Mouse (Mus musculus): ENCODE measurements at regions not wholly inside any gene's neighbourhood (a gene's known extent, or its start where the extent isn't known, plus 50 kb on each side); places are given as distances from the start of the nearest gene placed in this dataset.

DNA sequence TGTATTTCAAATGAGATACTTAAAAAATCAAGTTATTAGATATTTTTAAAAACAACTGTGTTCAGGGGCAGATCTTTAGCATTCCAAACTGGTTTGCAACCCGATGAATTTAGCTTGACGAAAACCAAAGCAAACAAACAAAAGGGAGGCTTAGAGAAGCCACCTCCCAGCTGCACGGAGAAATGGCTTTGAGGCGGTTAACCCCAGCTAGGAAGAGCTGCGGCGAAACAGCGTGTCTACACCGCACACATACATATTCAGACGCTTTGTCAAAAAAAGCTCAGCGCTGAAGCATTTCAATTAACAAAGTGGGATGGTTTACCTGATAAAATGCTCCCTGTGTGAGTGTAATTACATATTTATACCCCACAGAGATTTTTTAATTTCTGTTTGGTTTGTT is 123.0 kb upstream of the Ap5m1 start:
- DNase-seq (ENCODE audit: low read depth, low spot score) = no peak

DNA sequence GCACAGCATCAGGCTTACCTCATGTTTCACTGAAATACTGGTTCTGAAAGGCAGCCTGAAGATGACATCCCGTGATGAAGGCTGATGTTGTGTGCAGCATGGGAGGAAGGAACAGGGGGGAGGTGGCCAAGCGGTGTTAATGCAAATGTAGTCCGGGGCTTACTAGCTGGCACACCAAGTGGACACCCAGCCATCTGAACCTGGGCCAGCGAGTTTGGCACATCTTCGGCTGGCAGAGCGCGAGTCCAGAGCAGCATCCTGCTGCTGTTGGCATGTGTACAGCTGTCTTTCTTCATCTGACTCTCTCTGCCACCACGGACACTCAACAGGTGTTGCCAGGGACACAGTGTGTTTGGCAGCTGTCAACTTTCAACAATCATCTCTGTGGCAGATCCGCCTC is 135.0 kb upstream of the Ap5m1 start:
- DNase-seq (ENCODE audit: low read depth, low spot score) = no peak

DNA sequence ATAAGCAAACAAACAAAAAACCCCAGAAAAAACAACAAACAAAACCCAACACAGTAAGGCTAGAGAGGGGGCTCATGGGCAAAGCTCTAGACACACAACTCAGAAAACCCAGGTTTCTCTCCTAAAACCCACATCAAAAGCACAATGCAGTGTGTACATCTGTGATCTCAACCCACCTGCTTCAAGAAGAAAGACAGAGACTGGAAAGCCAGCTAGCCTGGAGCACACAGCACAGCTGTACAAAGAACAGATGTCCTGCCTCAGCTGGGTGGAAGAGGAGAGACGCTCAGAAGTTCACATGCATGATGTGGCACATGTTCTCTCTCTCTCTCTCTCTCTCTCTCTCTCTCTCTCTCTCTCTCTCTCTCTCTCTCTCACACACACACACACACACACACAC is 140.0 kb upstream of the Ap5m1 start:
- no peak for DNase-seq (ENCODE audit: low read depth, low spot score)

DNA sequence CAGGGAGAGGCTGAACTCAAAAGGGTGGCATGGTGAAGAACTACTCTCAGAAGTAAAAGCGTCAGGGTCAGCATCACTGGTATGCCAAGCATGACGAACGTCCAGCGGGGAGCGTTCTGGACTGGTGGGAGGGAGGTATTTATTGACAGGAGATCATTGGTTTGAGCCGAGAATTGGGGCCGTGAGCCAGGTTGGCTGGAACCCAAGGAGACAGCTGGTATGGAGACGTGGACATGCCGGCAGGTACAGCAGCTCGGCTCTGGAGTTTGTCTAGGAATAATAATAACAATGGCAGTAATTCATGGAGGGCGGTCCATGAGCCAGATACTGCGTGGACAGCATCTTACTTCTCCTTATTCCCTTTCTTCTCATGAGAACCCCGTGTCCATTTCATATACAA is 156.5 kb upstream of the Ap5m1 start:
- DNase-seq (ENCODE audit: low read depth, low spot score) = no peak

DNA sequence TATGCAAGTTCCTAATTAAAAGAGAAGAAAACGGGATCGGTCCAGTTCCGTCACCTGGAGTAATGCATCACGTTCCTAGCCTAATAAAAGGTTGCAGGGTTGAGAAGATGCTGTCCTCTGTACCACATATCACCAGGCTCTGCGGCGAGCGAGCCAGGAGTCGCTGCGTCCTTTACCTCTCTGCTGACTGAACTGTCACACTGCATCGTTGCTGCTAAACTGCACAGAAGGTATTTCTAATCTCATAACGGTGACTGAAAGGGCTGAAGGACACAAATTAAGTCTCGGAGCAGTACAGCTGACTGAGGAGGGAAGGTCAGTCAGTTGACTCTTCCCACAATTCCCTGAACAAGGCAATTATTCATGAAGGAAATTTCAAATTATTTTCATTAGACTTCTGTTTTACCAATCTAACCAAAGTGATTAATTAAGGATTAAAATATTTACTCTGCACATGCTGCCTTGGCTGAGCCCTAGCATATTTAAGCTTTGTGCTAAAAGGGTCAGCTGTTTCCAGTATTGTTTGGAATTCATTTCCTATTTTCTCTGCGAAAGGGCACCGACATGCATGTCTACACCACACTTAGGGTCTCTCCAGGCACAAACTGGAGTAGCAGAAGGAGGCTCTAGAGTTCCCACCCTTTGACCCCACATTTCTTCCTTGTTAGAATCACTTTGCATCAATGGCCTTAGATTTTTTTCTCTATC is 157.8 kb upstream of the Ap5m1 start:
- no peak for DNase-seq (ENCODE audit: low read depth, low spot score)

DNA sequence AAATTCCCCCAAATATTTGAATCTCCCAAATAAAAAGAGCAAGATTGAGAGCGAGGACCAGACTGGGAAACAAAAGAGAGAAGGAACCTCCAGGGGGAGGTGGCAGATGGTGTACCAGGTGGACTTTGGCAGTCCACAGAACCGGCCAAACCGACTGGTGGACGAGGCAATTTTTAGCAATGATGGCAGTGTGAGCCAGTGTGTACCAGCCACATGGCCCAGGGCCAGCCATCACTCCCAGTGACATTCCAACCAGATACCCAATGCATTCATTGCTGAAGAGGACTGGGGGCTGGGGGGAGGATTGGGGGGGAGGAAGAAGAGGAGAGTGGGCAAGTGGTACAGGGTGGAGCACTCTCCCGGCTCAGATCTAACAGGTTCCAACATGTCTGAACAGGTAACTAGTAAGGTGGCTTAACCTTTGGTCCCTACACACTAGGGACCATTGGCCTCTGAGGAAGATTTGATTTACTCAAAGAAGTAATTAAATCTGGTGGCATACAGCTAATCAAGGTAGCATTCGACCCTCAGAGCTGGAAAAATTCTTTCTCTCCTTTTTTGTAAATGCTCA is 158.4 kb upstream of the Ap5m1 start:
- no peak for DNase-seq (ENCODE audit: low read depth, low spot score)

DNA sequence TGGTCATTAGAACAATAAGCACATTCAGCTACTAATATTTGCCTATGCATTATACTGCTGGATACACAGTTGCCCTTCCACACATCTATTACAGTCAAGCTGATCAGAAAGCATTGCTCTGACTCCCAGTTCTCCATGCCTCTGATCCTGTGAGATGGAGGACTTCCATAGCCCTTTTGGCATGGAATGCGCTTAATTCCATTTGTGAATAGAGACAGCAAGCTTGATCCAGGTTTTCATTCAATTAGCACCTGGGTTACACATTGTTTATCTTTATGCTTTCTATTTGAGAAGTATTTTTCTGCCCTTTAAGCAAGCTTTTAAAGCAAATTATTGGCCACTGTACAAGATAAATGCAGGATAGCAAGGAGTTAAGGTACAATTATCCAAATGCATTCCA is 158.9 kb upstream of the Ap5m1 start:
- no peak for DNase-seq (ENCODE audit: low read depth, low spot score)

DNA sequence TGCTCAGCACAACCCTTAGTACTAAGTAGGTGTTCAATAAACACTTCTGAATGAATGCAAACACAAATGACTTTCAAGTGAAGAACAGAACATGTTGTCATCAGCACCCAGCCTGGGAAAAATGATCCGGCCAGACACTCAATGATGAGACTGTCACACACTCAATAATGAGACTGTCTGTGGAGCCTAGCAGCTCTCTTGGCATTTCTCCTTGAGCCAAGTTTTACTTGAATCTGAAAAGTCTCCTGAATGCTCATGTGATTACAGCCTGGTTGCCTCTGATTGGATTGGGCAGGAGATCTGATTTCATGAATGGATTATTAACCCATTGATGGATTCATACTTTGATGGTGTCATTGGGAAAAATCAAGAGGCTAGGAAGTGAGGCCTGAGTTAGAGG is 161.3 kb upstream of the Ap5m1 start:
- DNase-seq (ENCODE audit: low read depth, low spot score) = no peak

DNA sequence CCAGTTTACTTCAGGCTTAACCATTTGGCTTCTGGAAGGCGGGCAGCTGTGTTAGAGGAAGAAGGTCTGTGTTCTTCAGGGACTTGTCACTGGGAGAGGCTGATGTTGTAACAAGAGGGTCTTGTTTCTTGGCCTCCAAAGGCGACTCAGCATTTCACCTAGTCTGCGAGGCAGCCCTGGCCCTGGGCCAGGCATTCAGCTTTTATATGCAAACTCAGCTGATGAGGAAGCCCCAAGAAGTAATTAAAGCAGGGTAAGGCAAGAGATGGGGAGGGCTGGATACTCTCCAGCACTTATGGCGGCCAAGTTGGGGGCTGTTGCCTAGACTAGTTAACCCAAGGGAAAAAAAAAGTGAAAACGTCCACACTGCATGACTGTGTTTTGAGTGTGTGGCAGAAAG is 162.4 kb upstream of the Ap5m1 start:
- DNase-seq (ENCODE audit: low read depth, low spot score) = no peak

DNA sequence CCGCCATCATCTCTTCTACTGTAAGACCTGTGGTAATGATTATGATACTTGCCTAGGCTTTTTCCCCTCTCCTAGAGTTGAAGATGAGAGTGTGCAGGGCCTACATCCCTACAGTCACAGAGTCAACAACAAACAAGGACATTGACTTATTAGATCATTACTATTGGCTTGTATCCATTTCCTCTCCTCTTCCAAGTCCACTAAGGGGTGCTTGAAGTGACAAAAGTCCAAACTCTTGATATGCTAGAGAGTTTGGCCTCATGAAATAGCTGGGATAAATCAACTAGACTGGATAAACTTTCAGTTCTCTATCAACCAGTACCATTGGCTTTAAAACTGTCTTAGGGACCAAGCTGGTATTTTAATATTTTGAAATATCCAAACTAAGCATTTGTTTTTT is 165.7 kb upstream of the Ap5m1 start:
- DNase-seq (ENCODE audit: low read depth, low spot score) = no peak

DNA sequence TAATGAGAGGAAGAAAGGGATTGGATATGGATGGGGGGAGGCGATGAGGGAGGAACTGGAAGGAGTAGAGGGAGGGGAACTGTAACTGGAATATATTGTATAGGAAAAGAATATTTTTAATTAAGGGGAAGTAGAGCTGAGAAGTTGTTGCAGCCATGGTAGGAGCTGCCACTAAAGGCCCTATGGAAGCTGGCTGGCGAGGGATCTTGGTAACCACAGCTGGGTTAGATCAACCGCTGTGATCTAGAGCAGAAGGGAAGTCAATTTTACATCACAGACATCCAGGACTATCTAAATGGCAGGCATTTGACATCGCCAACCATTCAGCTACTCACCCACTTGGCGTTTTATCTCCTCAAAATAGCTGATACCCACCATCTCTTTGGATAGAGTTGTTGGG is 168.8 kb upstream of the Ap5m1 start:
- no peak for DNase-seq (ENCODE audit: low read depth, low spot score)

DNA sequence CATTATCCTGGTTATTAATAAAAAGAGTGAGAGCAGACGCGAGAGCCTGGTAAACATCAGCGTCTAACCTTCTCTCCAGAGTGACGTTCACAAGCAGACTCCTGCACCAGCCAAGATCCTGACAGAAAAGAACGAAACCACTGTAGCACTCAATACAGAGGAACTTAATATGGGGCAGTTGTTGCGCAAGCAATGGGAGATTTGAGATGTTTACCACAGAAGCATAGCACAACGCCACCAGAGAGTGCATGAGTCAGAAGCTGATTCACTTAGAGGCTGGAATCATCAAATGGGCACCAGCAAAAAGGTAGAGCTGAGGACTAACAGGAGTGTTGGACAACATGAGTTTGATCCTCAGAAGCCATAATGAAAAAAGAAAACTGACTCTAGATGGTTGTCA is 169.7 kb upstream of the Ap5m1 start:
- no peak for DNase-seq (ENCODE audit: low read depth, low spot score)

DNA sequence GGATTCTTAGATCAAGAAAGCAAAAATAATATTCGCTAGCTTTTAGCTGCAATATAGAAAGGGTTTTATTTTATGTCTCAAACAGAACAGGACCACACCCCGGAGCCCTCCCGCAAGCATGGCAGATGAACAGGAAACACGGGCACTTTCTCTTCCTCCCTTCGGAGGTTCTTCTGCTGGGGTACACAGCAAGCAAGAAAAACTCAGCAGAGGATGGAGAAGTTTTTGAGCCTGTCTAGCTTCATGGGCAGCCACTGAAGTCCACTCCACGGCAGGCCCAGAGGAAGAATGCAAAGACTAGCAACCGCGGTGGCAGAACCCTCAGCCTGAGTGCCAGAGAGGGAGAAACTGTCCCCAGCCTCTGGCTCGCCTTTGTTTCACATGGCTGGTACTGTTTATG is 174.7 kb upstream of the Ap5m1 start:
- no peak for DNase-seq (ENCODE audit: low read depth, low spot score)

DNA sequence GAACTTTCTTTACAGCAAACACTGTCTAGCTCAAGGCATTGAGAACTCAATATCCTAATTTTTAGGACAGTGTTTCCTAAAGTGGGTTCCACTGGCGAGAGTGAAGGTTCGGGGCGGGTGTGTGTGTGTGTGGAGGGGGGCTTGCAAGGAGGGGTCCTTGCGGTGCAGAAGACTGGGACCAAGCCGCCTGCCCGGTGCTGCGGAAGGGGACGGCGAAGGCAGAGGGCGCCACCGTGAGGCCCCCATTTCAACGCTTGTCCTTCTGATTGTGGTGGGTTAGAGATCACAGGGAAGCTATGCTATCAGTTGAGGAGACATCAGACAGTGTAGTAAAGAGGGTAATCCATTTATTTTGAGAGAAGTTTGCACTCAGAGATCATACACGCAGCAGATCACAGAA is 176.9 kb upstream of the Ap5m1 start:
- DNase-seq (ENCODE audit: low read depth, low spot score) = no peak

DNA sequence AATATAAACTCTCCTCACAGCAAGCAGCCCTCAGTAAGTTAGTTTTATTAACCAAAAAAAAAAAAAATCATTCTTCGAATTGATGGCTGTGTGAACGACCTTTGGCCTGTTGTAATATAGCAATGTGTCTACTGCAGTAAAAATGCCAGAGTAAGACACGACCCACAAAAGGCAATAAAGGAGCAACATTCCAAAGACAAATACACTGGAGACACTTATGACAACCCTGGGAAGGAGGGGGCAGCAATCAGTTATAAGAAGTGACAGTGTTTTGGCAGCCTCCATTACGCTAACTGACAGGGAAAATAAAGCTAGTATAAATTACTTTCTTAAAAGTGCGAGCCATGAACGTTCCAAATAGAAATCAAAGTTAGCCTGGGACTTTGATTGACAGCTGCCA is 185.9 kb upstream of the Ap5m1 start:
- no peak for DNase-seq (ENCODE audit: low read depth, low spot score)

DNA sequence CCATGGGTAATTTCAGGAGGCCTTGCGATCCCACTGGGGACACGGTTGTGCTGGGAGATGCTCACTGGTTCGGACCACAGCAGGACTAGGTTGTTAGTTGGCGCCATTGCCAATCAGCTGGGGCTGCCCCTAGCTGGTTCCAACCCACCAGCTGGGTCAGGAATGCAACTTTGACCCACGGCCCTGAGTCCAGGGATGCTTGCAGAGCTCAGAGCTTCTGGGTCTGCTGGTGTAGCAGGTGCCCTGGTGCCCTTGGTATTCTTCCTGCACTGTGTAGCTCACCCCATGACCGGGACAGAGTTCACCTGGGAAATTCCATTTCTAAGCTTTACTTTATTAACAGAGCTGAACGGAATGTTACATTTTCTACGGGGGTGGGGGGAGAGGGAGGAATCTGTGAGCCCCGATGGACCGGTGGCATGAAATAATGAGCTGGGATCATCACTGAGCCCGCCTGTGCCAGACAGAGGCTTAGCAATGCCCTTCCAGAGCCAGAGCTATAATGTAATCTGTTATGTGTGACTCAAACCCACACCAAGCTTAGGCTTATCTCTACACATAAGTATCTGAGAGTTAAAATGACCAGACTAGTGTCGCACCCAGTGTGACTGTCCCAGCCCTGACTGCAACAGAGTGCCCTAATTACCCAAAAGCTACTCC is 187.8 kb upstream of the Ap5m1 start:
- peak; percentile 22 for DNase-seq (ENCODE audit: low read depth, low spot score)

DNA sequence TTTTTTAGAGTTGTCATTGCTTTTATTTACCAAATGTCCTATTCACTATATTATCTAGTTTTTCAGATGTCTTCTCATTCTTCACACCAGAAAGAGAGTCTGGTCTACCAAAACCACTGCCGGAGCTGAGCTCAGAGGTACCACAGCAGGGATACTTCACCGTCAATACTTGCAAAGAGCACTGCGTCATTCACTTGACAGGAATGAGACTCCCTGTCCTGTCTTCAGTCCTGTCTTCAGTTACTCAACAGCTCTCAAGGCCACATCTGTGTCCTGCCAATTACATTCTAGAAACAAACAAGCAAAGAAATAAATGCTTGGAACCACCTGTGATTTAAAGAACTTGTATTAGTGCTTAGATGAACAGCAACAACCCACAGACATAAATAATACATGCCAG is 194.6 kb upstream of the Ap5m1 start:
- no peak for DNase-seq (ENCODE audit: low read depth, low spot score)

DNA sequence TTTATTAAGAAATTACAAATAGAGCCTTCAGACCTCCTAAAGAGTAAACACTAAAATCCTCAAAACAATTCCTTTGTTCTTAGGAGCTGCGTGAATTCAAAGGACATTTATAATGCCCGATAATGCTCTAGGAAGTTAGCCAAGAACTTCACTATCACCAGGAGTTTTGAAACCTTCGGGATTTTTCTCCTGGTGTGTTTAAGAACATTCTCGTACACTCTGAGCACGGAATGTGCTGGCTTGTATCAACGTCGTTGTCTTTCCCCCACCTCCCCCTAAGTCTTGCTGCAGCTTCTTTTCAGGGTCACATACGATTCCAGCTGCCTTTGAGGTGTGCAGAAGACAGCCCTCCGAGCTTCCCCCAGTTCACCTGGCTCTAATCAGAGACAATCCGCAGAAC is 195.9 kb upstream of the Ap5m1 start:
- DNase-seq (ENCODE audit: low read depth, low spot score) = no peak

DNA sequence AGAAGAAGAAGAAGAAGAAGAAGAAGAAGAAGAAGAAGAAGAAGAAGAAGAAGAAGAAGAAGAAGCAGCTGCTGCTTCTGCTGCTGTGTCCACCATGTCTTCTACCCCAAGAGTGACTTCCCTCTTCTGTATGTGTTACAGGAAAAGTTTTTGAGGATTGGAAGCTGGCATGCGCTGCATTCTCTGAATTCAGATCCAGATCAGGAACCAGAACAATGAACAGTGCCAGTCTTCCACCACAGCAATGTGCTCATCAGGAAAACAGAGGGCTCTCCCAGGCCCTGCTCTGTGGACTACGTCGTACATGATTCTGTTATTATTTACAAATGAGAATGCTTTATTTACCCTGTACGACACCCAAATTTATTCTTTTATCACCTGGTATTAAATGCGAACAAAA is 181.8 kb upstream of the Otx2 start:
- DNase-seq (ENCODE audit: low read depth, low spot score) = no peak

DNA sequence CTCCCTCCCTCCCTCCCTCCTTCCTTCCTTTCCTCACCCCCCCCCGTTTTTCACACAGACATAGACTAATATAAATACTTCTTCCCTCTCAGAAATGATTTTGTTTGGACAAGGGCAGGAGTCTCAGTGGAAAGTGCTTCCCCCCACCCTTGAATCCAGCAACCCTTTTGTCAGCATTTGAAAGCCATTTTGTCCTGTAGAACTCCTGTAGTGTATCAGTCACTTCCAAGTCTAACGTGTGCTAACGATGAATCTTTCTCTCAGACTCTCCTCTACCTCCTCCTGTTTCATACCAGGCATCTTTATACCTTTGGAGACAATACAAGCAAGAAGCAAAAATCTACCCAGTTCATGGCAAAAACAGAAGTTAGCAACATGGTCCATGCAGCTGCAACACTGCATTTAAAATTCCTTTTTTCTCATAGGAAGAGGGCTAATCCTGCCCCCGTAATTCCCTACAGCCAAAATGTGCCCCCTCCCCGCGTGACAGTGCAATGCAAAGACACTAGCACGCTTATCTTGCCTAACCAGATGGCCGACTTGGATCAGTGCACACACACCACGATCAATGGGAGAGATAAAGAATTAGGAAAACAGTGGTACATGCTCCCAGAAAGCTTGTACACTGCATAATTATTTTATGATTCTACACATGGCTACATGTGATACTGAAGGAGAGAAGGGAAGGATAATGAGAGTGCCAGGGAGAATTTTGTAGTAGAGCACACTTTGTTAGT is 180.7 kb upstream of the Otx2 start:
- DNase-seq (ENCODE audit: low read depth, low spot score) = no peak

DNA sequence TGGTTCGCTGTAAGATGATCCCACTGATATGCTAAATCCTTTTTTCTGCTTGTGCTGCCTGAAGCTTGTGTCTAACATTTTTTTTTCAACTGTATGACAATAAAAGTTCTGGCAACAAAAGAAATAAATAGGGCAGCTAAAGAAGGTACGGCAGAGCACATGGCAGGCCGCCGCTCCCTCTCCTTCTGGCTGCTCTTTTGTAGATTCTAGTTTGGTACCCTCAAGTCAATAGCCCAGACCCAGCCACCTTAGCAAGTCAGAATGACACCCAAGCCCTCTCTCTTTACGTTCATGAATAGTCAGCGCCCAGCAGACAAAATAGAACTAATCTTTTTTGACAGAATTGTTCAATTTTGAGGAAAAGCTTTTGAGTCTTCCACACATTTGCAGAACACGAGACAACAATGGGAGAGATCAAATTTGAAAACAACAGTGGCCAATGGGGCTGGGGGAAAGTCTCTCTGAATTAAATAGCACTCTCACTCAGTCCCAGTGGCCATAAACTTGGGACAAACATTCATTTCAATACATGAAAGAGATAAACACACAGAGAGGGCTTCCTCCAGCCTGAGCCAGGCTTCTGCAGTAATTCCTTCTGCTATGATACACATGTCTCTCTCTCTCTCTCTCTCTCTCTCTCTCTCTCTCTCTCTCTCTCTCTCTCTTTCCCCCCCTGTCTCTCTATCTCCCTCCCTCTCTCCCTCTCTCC is 180.0 kb upstream of the Otx2 start:
- no peak for DNase-seq (ENCODE audit: low read depth, low spot score)

DNA sequence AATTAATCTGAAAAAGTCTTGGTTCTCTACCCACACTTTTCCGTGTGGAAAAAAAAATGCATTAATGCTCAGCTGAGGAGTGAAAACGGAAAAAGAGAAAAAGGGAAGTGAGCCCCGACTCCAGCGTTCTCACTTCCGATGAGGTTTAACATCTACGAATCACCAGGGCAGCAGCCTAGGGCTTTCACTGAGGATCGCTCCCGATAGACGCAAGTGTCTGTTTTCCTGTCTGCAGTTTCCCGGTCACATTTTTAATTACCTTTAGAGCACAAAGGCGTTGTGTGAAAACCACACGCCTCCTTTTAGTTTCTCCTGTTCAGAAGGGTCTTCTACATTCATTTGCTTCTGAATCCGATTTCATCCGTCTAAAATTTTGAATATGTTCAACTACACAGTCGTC is 179.2 kb upstream of the Otx2 start:
- no peak for DNase-seq (ENCODE audit: low read depth, low spot score)

Measured in retina, adult 2 months (tissue).